14 mouse cellular contexts compared by ENCODE assay signal in genomic region chr17:83010845-83011244, GRCm38 (mm10).
A peak's percentile ranks its signal among the peaks of the same experiment; 100 is the strongest.
DNase-seq lines count a peak whose midpoint lies in the region; ATAC-seq lines count a peak whose summit lies in the region.
"Had no signal": no experiment of that assay in that cellular context is flagged by ENCODE, and none has a peak within 500 bp of the region (broad histone marks: within the 10 kb centered on the region; RNA-seq: fewer than 3 reads in every experiment).

No protein-coding gene starts in this region.

- H3K27me3 ChIP-seq in splenic B cell, adult 2 months (ENCODE audit: control insufficient read depth, insufficient read depth, low read length, poor library complexity, severe bottlenecking), result no peaks in the 10 kb centered on the region
- H3K27me3 ChIP-seq: embryonic facial prominence, embryonic 15.5 days; limb, embryonic 15.5 days had no signal

- intact Hi-C loops in left cerebral cortex, postnatal 36 days (cut with DNase I), result no loop called here

- peak; percentile 16 for DNase-seq in thymus, postnatal 0 days (ENCODE audit: low spot score)
- DNase-seq in thymus, postnatal 4 days, result no peak
- peak; percentile 50 for DNase-seq in c-Kit-positive CD71-negative TER-119-negative erythroid progenitor cells, embryonic 14.5 days (ENCODE audit: low read depth)
- DNase-seq in forelimb bud, embryonic 11.5 days (ENCODE audit: low read depth, low spot score), result peak; percentile 77
- DNase-seq in splenic B cell, adult 2 months (ENCODE audit: low read depth, low spot score), result peak; percentile 6
- DNase-seq in left cerebral cortex, postnatal 36 days (ENCODE audit: low spot score in 2 of 2), result no peak
- DNase-seq in adrenal gland, adult 2 months, result no peak
- DNase-seq: forebrain, postnatal 0 days; heart, adult 11 months; kidney, adult 9 months had no signal

- no peak for ATAC-seq in megakaryocyte, adult 5-6 weeks (ENCODE audit: poor library complexity, severe bottlenecking)
- ATAC-seq: forebrain, postnatal 0 days had no signal

- no peaks in the 10 kb centered on the region for H3K36me3 ChIP-seq in splenic B cell, adult 2 months (ENCODE audit: control insufficient read depth, insufficient read depth, low read length, poor library complexity, severe bottlenecking)
- H3K36me3 ChIP-seq: embryonic facial prominence, embryonic 15.5 days; G1E; limb, embryonic 15.5 days had no signal

Comparison
In these comparisons a context has a peak if more than half of its experiments do, and no peak if none do; other contexts are left out.
1. DNase-seq: peak in thymus, postnatal 0 days (single experiment), c-Kit-positive CD71-negative TER-119-negative erythroid progenitor cells, embryonic 14.5 days (single experiment), forelimb bud, embryonic 11.5 days (single experiment) and splenic B cell, adult 2 months (single experiment); none in thymus, postnatal 4 days (single experiment), left cerebral cortex, postnatal 36 days (0 of 2) and adrenal gland, adult 2 months (single experiment).